Mouse (Mus musculus): ENCODE measurements at regions not wholly inside any gene's neighbourhood (a gene's known extent, or its start where the extent isn't known, plus 50 kb on each side); places are given as distances from the start of the nearest gene placed in this dataset.

- in situ Hi-C loops (cut with MboI, MseI): no loop called here
Observed at GRCm38 (mm10) chr3:136993473-136993872, 323.5 kb downstream of the Ppp3ca start.

- in situ Hi-C loops (cut with MboI, MseI): no loop called here
Observed at GRCm38 (mm10) chr3:136994361-136995083, 324.6 kb downstream of the Ppp3ca start.

- in situ Hi-C loops (cut with MboI, MseI): no loop called here
Observed at GRCm38 (mm10) chr3:136995611-136996335, 325.8 kb downstream of the Ppp3ca start.

- in situ Hi-C loops (cut with MboI, MseI): no loop called here
Observed at GRCm38 (mm10) chr3:136996381-136996895, 326.5 kb downstream of the Ppp3ca start.

- in situ Hi-C loops (cut with MboI, MseI): no loop called here
Observed at GRCm38 (mm10) chr3:137011551-137011950, 329.3 kb upstream of the Emcn start.

GRCm38 (mm10) chr3:137014686-137015085, 326.2 kb upstream of the Emcn start:
- in situ Hi-C loops (cut with MboI, MseI): no loop called here

- in situ Hi-C loops (cut with MboI, MseI): no loop called here
Observed at GRCm38 (mm10) chr3:137015199-137015598, 325.7 kb upstream of the Emcn start.

- in situ Hi-C loops (cut with MboI, MseI): no loop called here
Observed at GRCm38 (mm10) chr3:137019971-137020634, 320.8 kb upstream of the Emcn start.

GRCm38 (mm10) chr3:137029546-137029945, 311.3 kb upstream of the Emcn start:
- in situ Hi-C loops (cut with MboI, MseI): no loop called here

GRCm38 (mm10) chr3:137032802-137033201, 308.1 kb upstream of the Emcn start:
- in situ Hi-C loops (cut with MboI, MseI): no loop called here

- in situ Hi-C loops (cut with MboI, MseI): no loop called here
Observed at GRCm38 (mm10) chr3:137039638-137040037, 301.2 kb upstream of the Emcn start.

GRCm38 (mm10) chr3:137056544-137057224, 284.2 kb upstream of the Emcn start:
- in situ Hi-C loops (cut with MboI, MseI): no loop called here

- in situ Hi-C loops (cut with MboI, MseI): no loop called here
Observed at GRCm38 (mm10) chr3:137057225-137057910, 283.5 kb upstream of the Emcn start.

GRCm38 (mm10) chr3:137057911-137058260, 283.0 kb upstream of the Emcn start:
- in situ Hi-C loops (cut with MboI, MseI): no loop called here

- in situ Hi-C loops (cut with MboI, MseI): no loop called here
Observed at GRCm38 (mm10) chr3:137062067-137062466, 278.8 kb upstream of the Emcn start.

GRCm38 (mm10) chr3:137067336-137067735, 273.5 kb upstream of the Emcn start:
- in situ Hi-C loops (cut with MboI, MseI): no loop called here

- in situ Hi-C loops (cut with MboI, MseI): no loop called here
Observed at GRCm38 (mm10) chr3:137069334-137069733, 271.5 kb upstream of the Emcn start.

GRCm38 (mm10) chr3:137077718-137078599, 262.9 kb upstream of the Emcn start:
- in situ Hi-C loops (cut with MboI, MseI): no loop called here

- in situ Hi-C loops (cut with MboI, MseI): no loop called here
Observed at GRCm38 (mm10) chr3:137078600-137078975, 262.3 kb upstream of the Emcn start.

- in situ Hi-C loops (cut with MboI, MseI): no loop called here
Observed at GRCm38 (mm10) chr3:137086896-137087295, 254.0 kb upstream of the Emcn start.
